Mouse (Mus musculus) limb, embryonic 12.5 days (tissue): Measurements from ENCODE around the gene Baiap3. TPM values are rescaled to one million over a fixed set of nuclear protein-coding genes. Genes with fewer than 3 reads are reported as not detected.

Experiments
- ATAC-seq: fragments of 200-750 bp; cut with Nextera tagmentation; 2 replicates; pipeline ENCODE4 v1.8.0; 2017; ENCODE audit warnings: low read depth, moderate TSS enrichment; ENCODE audit not compliant: insufficient number of reproducible peaks, insufficient read depth, low FRiP score, low TSS enrichment
- H3K27ac ChIP-seq: fragments of 300-500 bp; sonication (generic); 2 replicates; pipeline ENCODE4 v1.5.1; 2016; ENCODE audit warnings: mild to moderate bottlenecking, moderate library complexity
- H3K27me3 ChIP-seq: fragments of 300-500 bp; sonication (generic); 2 replicates; pipeline ENCODE4 v1.6.1; 2016; ENCODE audit warnings: mild to moderate bottlenecking, moderate library complexity
- H3K36me3 ChIP-seq: fragments of 300-500 bp; sonication (generic); 2 replicates; pipeline ENCODE4 v1.6.1; 2016; ENCODE audit warnings: mild to moderate bottlenecking, moderate library complexity
- H3K4me1 ChIP-seq: fragments of 300-500 bp; sonication (generic); replicated peaks from 2 replicates; pipeline ENCODE4 v1.6.1; 2016
- H3K4me2 ChIP-seq: fragments of 300-500 bp; sonication (generic); 2 replicates; pipeline ENCODE4 v1.6.1; 2016; ENCODE audit warnings: mild to moderate bottlenecking, moderate library complexity
- H3K4me3 ChIP-seq: fragments of 300-500 bp; sonication (generic); replicated peaks from 2 replicates; pipeline ENCODE4 v1.5.1; 2016; ENCODE audit warnings: mild to moderate bottlenecking
- H3K9ac ChIP-seq: fragments of 300-500 bp; sonication (generic); replicated peaks from 2 replicates; pipeline ENCODE4 v1.6.1; 2016; ENCODE audit warnings: mild to moderate bottlenecking, moderate library complexity
- H3K9me3 ChIP-seq: fragments of 300-500 bp; sonication (generic); 2 replicates; pipeline ENCODE4 v1.6.1; 2016; ENCODE audit warnings: mild to moderate bottlenecking, moderate library complexity
- WGBS: fragments of 180-500 bp; shearing (Covaris S2); methylation state at CpG from one replicate; pipeline ENCODE4 v1.1.7; 2016; 5-methylcytosine and 5-hydroxymethylcytosine counted together
- microRNA-seq: library from miRNA; unstranded; fragments of <30 nt; microRNA quantifications from one replicate; pipeline ENCODE4, GENCODE M21; 2017
- polyA plus RNA-seq: library from polyadenylated mRNA; unstranded; fragments of >200 nt; fragmentation: Nextera tagmentation; extraction: Ambion mirVana; gene quantifications from 2 replicates; pipeline ENCODE4 v1.2.1, GENCODE M21; 2016

Gene Baiap3
- polyA plus RNA-seq, 1 experiment from 2014 or later: 2.5 TPM

DNA sequence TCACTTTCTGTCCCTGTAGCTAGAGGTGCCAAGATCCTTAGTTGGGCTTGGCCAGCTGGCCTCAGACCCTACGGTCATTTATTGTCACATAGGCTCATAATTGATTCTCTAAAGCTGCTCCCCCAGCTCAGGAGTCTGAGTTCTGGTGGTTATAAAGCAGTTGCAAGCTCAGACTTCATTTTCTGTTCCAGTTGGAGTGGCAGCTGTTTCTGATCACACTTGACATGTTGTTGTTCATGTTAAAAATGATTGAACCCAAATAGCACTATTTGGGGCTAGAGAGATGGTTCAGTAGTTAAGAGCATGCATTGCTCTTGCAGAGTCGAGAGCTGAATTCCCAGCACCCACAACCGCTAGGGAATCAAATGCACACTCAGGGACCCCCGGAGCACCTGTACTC lies 46.2 kb downstream of the Baiap3 start:
- 89% methylated on average over 4 of the region's 4 CpGs for WGBS
- ATAC-seq: no peak
- no peak overlapping the region for H3K4me2 ChIP-seq
- no peaks in the 10 kb centered on the region for H3K27me3 ChIP-seq
- H3K36me3 ChIP-seq: peaks cover 98% of the 10 kb centered on the region
- H3K27ac ChIP-seq: no peak overlapping the region
- H3K9ac ChIP-seq: no peak overlapping the region
- no peaks in the 10 kb centered on the region for H3K9me3 ChIP-seq
- H3K4me3 ChIP-seq: no peak overlapping the region
- H3K4me1 ChIP-seq: no peaks in the 10 kb centered on the region

DNA sequence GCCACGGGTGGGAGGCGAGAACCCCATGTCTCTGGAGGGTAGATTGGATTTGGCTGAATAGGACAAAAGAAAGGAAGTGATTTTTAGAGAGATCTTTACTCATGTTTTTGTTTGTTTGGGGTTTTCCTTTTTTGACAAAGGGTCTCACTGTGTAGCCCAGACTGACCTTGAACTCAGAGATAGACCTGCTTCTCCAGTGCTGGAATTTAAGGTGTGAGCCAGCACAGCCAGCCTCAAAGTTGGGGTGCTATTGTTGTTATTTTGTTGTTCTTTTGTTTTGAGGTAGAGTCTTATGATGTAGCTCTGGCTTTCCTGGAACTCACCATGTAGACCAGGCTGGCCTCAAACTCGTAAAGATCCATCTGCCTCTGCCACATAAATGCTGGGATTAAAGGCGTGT lies 53.8 kb downstream of the Baiap3 start:
- H3K4me3 ChIP-seq: no peak overlapping the region
- H3K27me3 ChIP-seq: no peaks in the 10 kb centered on the region
- ATAC-seq: no peak
- peaks cover 79% of the 10 kb centered on the region for H3K36me3 ChIP-seq
- H3K4me2 ChIP-seq: no peak overlapping the region
- no peak overlapping the region for H3K9ac ChIP-seq
- WGBS: 85% methylated on average over 4 of the region's 4 CpGs
- no peaks in the 10 kb centered on the region for H3K4me1 ChIP-seq
- H3K9me3 ChIP-seq: no peaks in the 10 kb centered on the region
- no peak overlapping the region for H3K27ac ChIP-seq

Small RNA genes lying within 50 kb of the gene (microRNA-seq; reads per million reads assigned to microRNA genes)
- not detected for gene Mir3547

Other genes with a start within 250 kb of the Baiap3 start
- 9.4 and 12.1 TPM in 2 replicates for gene Cramp1l, start 240.6 kb downstream of the Baiap3 start, polyA plus RNA-seq
- gene Ift140, start 240.3 kb downstream of the Baiap3 start, polyA plus RNA-seq: 26.2 and 26.5 TPM in 2 replicates
- 11.0 and 12.0 TPM in 2 replicates for gene Tmem204, start 172.8 kb downstream of the Baiap3 start, polyA plus RNA-seq
- 58.0 and 60.1 TPM in 2 replicates for gene Telo2, start 140.4 kb downstream of the Baiap3 start, polyA plus RNA-seq
- gene Ptx4, start 135.6 kb downstream of the Baiap3 start, polyA plus RNA-seq: 0.31 and 0.42 TPM in 2 replicates
- gene Clcn7, start 123.0 kb downstream of the Baiap3 start, polyA plus RNA-seq: 24.6 and 26.0 TPM in 2 replicates
- gene Ccdc154, start 93.9 kb downstream of the Baiap3 start, polyA plus RNA-seq: not detected in 2 replicates
- gene Gm38655, start 80.9 kb downstream of the Baiap3 start, polyA plus RNA-seq: not detected in 2 replicates
- gene BC003965, start 71.8 kb downstream of the Baiap3 start, polyA plus RNA-seq: 35.5 and 35.7 TPM in 2 replicates
- gene Unkl, start 68.0 kb downstream of the Baiap3 start, polyA plus RNA-seq: 10.3 and 10.5 TPM in 2 replicates
- gene Gnptg, start 16.2 kb downstream of the Baiap3 start, polyA plus RNA-seq: 30.4 and 34.0 TPM in 2 replicates
- gene Tsr3, start 16.2 kb downstream of the Baiap3 start, polyA plus RNA-seq: 63.8 and 66.4 TPM in 2 replicates
- 811 and 887 TPM in 2 replicates for gene Ube2i, start 18.3 kb upstream of the Baiap3 start, polyA plus RNA-seq
- not detected in 2 replicates for gene Prss34, start 42.0 kb upstream of the Baiap3 start, polyA plus RNA-seq
- not detected in 2 replicates for gene Prss28, start 52.3 kb upstream of the Baiap3 start, polyA plus RNA-seq
- gene Prss29, start 62.3 kb upstream of the Baiap3 start, polyA plus RNA-seq: not detected in 2 replicates
- gene Tpsab1, start 89.2 kb upstream of the Baiap3 start, polyA plus RNA-seq: not detected in 2 replicates
- not detected in 2 replicates for gene Tpsb2, start 109.9 kb upstream of the Baiap3 start, polyA plus RNA-seq
- gene Tpsg1, start 112.9 kb upstream of the Baiap3 start, polyA plus RNA-seq: 0.70 TPM in 1 of 2 replicates, not detected in the other
- gene Cacna1h, start 177.4 kb upstream of the Baiap3 start, polyA plus RNA-seq: 10.1 and 11.6 TPM in 2 replicates
- gene Tekt4, start 198.3 kb upstream of the Baiap3 start, polyA plus RNA-seq: not detected in 2 replicates
- gene Sstr5, start 240.9 kb upstream of the Baiap3 start, polyA plus RNA-seq: 0.24 and 0.29 TPM in 2 replicates